ENCODE assay signal across 8 mouse cellular contexts in the genomic region with DNA sequence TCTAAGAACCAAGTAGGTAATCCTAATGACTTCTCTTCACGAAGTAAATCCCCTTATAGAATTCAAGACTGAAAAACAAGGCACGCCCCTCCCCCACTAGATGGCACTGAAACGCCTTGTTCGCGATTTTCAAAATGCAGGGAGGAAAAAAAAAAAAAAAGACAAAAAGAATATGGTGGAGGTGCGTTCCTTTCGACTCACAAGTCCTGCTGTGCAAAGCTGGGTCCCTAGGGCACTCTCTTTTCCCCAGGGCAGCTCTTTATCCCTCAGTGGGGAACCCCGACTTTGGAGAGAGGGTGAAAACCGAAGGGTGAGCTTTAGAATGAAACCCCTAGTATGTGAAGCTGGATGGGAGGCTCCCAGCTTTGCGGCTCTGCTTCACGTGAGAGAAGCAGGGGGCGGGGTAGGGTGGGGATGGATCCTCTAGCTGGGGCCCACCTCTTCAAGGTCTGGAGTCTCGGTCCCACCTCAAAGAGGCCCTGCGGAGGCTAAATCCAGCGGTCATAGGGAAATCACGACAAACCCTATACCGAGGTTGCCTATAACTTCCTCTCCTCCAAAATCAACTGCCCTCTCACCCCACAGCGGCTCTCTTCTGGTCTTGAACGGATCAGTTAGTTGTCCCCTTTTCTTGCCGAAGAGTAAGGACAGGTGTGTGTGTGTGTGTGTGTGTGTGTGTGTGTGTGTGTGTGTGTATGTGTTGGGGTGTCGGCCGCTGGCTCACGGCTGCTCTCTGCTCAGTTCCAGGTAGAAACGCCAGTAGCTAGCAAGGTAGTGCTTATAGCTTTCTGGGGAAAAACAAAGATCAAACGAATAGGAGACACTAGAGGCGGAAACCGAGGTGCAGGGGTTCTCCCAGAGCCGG. TPM values are rescaled to one million over a fixed set of nuclear protein-coding genes. Genes with fewer than 3 reads are reported as not detected.
DNase-seq lines count a peak whose midpoint lies in the region; ATAC-seq and TF ChIP-seq lines count a peak whose summit lies in the region.

No protein-coding gene starts in this region.

- H3K9me3 ChIP-seq in forebrain, postnatal 0 days (ENCODE audit: low read length): no peaks in the 10 kb centered on the region
- no peaks in the 10 kb centered on the region for H3K9me3 ChIP-seq in limb, embryonic 14.5 days (ENCODE audit: control insufficient read depth, low read length)

- ATAC-seq in forebrain, postnatal 0 days: peak; percentile 34
- no peak for ATAC-seq in limb, embryonic 14.5 days (ENCODE audit: low FRiP score, low read depth)
- ATAC-seq in erythroblast, adult 5-6 weeks (replicated peaks; ENCODE audit: low FRiP score, poor library complexity, severe bottlenecking): no peak

- H3K4me1 ChIP-seq in forebrain, postnatal 0 days (ENCODE audit: insufficient read depth): peaks cover 12% of the 10 kb centered on the region
- no peaks in the 10 kb centered on the region for H3K4me1 ChIP-seq in kidney, adult 2 months (ENCODE audit: control insufficient read depth, insufficient read depth, low read length)
- peaks cover 10% of the 10 kb centered on the region for H3K4me1 ChIP-seq in limb, embryonic 14.5 days (ENCODE audit: control insufficient read depth, insufficient read depth, low read length)

- WGBS in forebrain, postnatal 0 days: under 1% methylated on average over 28 of the region's 28 CpGs
- under 1% methylated on average over 28 of the region's 28 CpGs for WGBS in kidney, adult 2 months
- WGBS in limb, embryonic 14.5 days: 1% methylated on average over 28 of the region's 28 CpGs

- no peaks in the 10 kb centered on the region; the same call in 1 of the 2 replicates for H3K27me3 ChIP-seq in forebrain, postnatal 0 days (ENCODE audit: insufficient read depth, low read length)
- 0 out of 2 replicates have a peak, but pooled peaks cover 1% of the 10 kb centered on the region for H3K27me3 ChIP-seq in kidney, adult 2 months (replicated peaks; ENCODE audit: control insufficient read depth, insufficient read depth, low read length)
- H3K27me3 ChIP-seq in limb, embryonic 14.5 days (ENCODE audit: control insufficient read depth, insufficient read depth, low read length): peaks cover 55% of the 10 kb centered on the region

- no peak for TF ChIP-seq POLR2A in kidney, adult 2 months (IDR thresholded peaks at IDR 0.05; ENCODE audit: low read depth, low read length)
- no peak for TF ChIP-seq POLR2A in limb, embryonic 14.5 days (IDR thresholded peaks at IDR 0.05; ENCODE audit: borderline replicate concordance, extremely low read depth, insufficient read depth, insufficient read length)

- peak; percentile 80 for TF ChIP-seq CTCF in forebrain, postnatal 0 days (IDR thresholded peaks at IDR 0.05; ENCODE audit: low read depth)
- TF ChIP-seq CTCF in kidney, adult 2 months (conservative IDR thresholded peaks at IDR 0.05; ENCODE audit: insufficient read depth, insufficient read length, low read depth, low read length): no peak

- H3K4me3 ChIP-seq in forebrain, postnatal 0 days (ENCODE audit: low read depth, low read length): peak overlapping the region; percentile 78
- H3K4me3 ChIP-seq in kidney, adult 2 months (ENCODE audit: insufficient read depth, low read depth, low read length): peak overlapping the region; percentile 45
- H3K4me3 ChIP-seq in limb, embryonic 14.5 days (replicated peaks; ENCODE audit: low read length): peak overlapping the region; percentile 53

- H3K36me3 ChIP-seq in forebrain, postnatal 0 days (ENCODE audit: insufficient read depth): no peaks in the 10 kb centered on the region
- no peaks in the 10 kb centered on the region for H3K36me3 ChIP-seq in kidney, adult 2 months (ENCODE audit: control insufficient read depth, insufficient read depth, low read length)
- H3K36me3 ChIP-seq in limb, embryonic 14.5 days (ENCODE audit: control insufficient read depth, insufficient read depth, low read length): no peaks in the 10 kb centered on the region

- peak overlapping the region; percentile 89 for H3K9ac ChIP-seq in forebrain, postnatal 0 days
- peak overlapping the region; percentile 41 for H3K9ac ChIP-seq in limb, embryonic 14.5 days (ENCODE audit: low read depth, low read length, severe bottlenecking)

- peak; percentile 78 for DNase-seq in layer of hippocampus, adult 11-12 months (ENCODE audit: low spot score)
- DNase-seq in layer of hippocampus, adult 9-10 months (ENCODE audit: low spot score): no peak
- peak; percentile 76 for DNase-seq in cerebellum, adult 18-20 months
- peak; percentile 94 for DNase-seq in forebrain, postnatal 0 days
- DNase-seq in kidney, adult 2 months: peak; percentile 11
- DNase-seq in limb, embryonic 14.5 days (ENCODE audit: low spot score): peak; percentile 64
- peak; percentile 41 for DNase-seq in retina, adult 2 months (ENCODE audit: low read depth, low spot score)

- H3K4me2 ChIP-seq in forebrain, postnatal 0 days (ENCODE audit: low read depth): peak overlapping the region; percentile 84
- H3K4me2 ChIP-seq in limb, embryonic 14.5 days (replicated peaks; ENCODE audit: low read depth, low read length, severe bottlenecking): peak overlapping the region; percentile 99

- peak overlapping the region; percentile 98 for H3K27ac ChIP-seq in forebrain, postnatal 0 days (ENCODE audit: low read depth, low read length)
- H3K27ac ChIP-seq in kidney, adult 2 months (ENCODE audit: insufficient read depth, low read depth, low read length): no peak overlapping the region
- H3K27ac ChIP-seq in limb, embryonic 14.5 days (replicated peaks; ENCODE audit: low read depth, low read length): no peak overlapping the region

RNA-seq across cellular contexts. Expression of a gene that starts 2.6 kb away (rescaled TPM):
- 87.9 and 133 TPM in 2 replicates for total RNA-seq in forebrain, postnatal 0 days (2014; rRNA removed)
- 12.1 and 25.1 TPM in 2 replicates for polyA plus RNA-seq in forebrain, postnatal 0 days (2015; fragmentation: Nextera tagmentation; extraction: Ambion mirVana)
- 1.3 and 1.7 TPM in 2 replicates for polyA plus RNA-seq in kidney, adult 2 months (2012; rRNA removed)
- 2.3 and 2.4 TPM in 2 replicates for polyA plus RNA-seq in limb, embryonic 14.5 days (2012; rRNA removed)
- 1.2 TPM in 2 replicates for polyA plus RNA-seq in limb, embryonic 14.5 days (2014; fragmentation: Nextera tagmentation; extraction: Ambion mirVana)
- not detected in 2 replicates for total RNA-seq in erythroblast, adult 5-6 weeks (2015; ENCODE audit: low replicate concordance)
- not detected in 2 replicates for total RNA-seq in erythroblast, adult 5-6 weeks (2017; ENCODE audit: low replicate concordance)

RNA-seq across cellular contexts. Expression of a gene that starts 59.7 kb away (rescaled TPM):
- 65.3 and 180 TPM in 2 replicates for total RNA-seq in forebrain, postnatal 0 days (2014; rRNA removed)
- polyA plus RNA-seq in forebrain, postnatal 0 days (2015; fragmentation: Nextera tagmentation; extraction: Ambion mirVana): 183 and 258 TPM in 2 replicates
- polyA plus RNA-seq in kidney, adult 2 months (2012; rRNA removed): 88.9 and 111 TPM in 2 replicates
- polyA plus RNA-seq in limb, embryonic 14.5 days (2012; rRNA removed): 198 and 225 TPM in 2 replicates
- polyA plus RNA-seq in limb, embryonic 14.5 days (2014; fragmentation: Nextera tagmentation; extraction: Ambion mirVana): 179 and 180 TPM in 2 replicates
- 19.4 and 30.2 TPM in 2 replicates for total RNA-seq in erythroblast, adult 5-6 weeks (2015; ENCODE audit: low replicate concordance)
- 7.8 and 18.7 TPM in 2 replicates for total RNA-seq in erythroblast, adult 5-6 weeks (2017; ENCODE audit: low replicate concordance)
